Mouse (Mus musculus): ENCODE measurements at regions not wholly inside any gene's neighbourhood (a gene's known extent, or its start where the extent isn't known, plus 50 kb on each side); places are given as distances from the start of the nearest gene placed in this dataset.

- no peak overlapping the region for H3K4me3 ChIP-seq (ENCODE audit: low read length)
- H3K4me1 ChIP-seq (ENCODE audit: control insufficient read depth, insufficient read depth, low read depth, low read length) = peaks cover 6% of the 10 kb centered on the region
- H3K36me3 ChIP-seq (ENCODE audit: control insufficient read depth, insufficient read depth, low read length) = no peaks in the 10 kb centered on the region
- H3K27ac ChIP-seq (ENCODE audit: low read depth, low read length) = peak overlapping the region; percentile 32
- no peaks in the 10 kb centered on the region for H3K9me3 ChIP-seq (ENCODE audit: control insufficient read depth, low read length)
- 25% methylated on average over 17 of the region's 17 CpGs for WGBS
- H3K9ac ChIP-seq (ENCODE audit: low read depth, low read length) = 0 out of 2 replicates have a peak overlapping the region, but pooled peaks have one; percentile 37
- H3K4me2 ChIP-seq (ENCODE audit: low read length) = no peak overlapping the region
- ATAC-seq = peak; percentile 71
- no peaks in the 10 kb centered on the region for H3K27me3 ChIP-seq (replicated peaks; ENCODE audit: control insufficient read depth, insufficient read depth, low read length)
These were observed 53.6 kb upstream of the Lhx1 start for GRCm38 (mm10) chr11:84578805-84579541.
